Mouse (Mus musculus) E14TG2a.4 (cell line): ENCODE results near the gene Tmco2.

Experiments used
- H3K27me3 ChIP-seq: 2 replicates; pipeline ENCODE4 v1.6.1; 2014; ENCODE audit warnings: low read length, control low read depth; ENCODE audit not compliant: insufficient read depth
- H3K36me3 ChIP-seq: 2 replicates; pipeline ENCODE4 v1.6.1; 2014; ENCODE audit warnings: low read length, control low read depth; ENCODE audit not compliant: insufficient read depth
- H3K4me1 ChIP-seq: replicated peaks from 2 replicates; pipeline ENCODE4 v1.6.1; 2014; ENCODE audit warnings: low read depth, low read length, control low read depth
- H3K4me3 ChIP-seq: replicated peaks from 2 replicates; pipeline ENCODE4 v1.5.1; 2014; ENCODE audit warnings: mild to moderate bottlenecking, low read length
- H3K9me3 ChIP-seq: 2 replicates; pipeline ENCODE4 v1.6.1; 2014; ENCODE audit warnings: low read length, control low read depth
- CTCF ChIP-seq: conservative IDR thresholded peaks from 2 replicates; pipeline ENCODE4 v1.5.1; 2014; ENCODE audit warnings: low read length
- NANOG ChIP-seq: IDR thresholded peaks from 2 replicates; pipeline ENCODE4 v1.6.1; 2014; ENCODE audit warnings: borderline replicate concordance, low read length, mixed read lengths
- POU5F1 ChIP-seq: IDR thresholded peaks from 2 replicates; pipeline ENCODE4 v1.6.1; 2014; ENCODE audit warnings: low read length, borderline replicate concordance

Tmco2 gene

DNA sequence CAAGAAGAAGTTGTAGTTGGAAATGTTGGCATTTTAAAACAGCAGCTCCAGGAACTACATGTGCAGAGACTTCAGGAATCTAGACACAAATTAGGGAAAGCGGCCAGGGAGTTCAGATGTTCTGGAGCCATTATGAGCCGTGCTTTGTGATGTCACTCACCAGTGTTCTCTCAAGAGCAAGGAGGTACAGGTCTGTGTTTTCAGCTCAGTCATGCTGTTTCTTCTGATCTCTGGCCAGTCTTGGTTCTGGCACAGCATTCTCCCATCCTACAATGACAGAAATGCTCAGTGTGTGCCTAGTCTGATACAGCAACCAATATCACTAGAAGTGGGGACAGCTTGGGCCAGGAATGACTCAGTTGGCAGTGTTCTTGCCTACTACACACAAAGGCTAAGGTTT lies at the start of gene Tmco2:
Gene Tmco2 (minus strand): TSS at position 101 of the 400 bp plus-strand sequence.
- Histone ChIP-seq H3K27me3 (no peaks in the 10 kb centered on the region), H3K4me1 (0 out of 2 replicates have a peak, but pooled peaks cover 3% of the 10 kb centered on the region), H3K4me3 (no peak within 1 kb of the TSS), H3K9me3 (no peaks in the 10 kb centered on the region), H3K36me3 (no peaks in the 10 kb centered on the region)
- TF ChIP-seq NANOG (no peak), CTCF (no peak), POU5F1 (no peak)

- Histone ChIP-seq H3K4me3 (no peak overlapping the region), H3K4me1 (peaks cover 3% of the 10 kb centered on the region), H3K36me3 (no peaks in the 10 kb centered on the region), H3K27me3 (no peaks in the 10 kb centered on the region), H3K9me3 (peaks cover 12% of the 10 kb centered on the region; the same call in 1 of the 2 replicates)
- TF ChIP-seq POU5F1: no peak
- no peak for TF ChIP-seq CTCF
- TF ChIP-seq NANOG: no peak
These were observed 5.7 kb downstream of the Tmco2 start for GRCm38 (mm10) chr4:121103304-121103703.

GRCm38 (mm10) chr4:121097650-121098378 lies 11.2 kb downstream of the Tmco2 start, which contains the start of gene Zmpste24:
Gene Zmpste24 (minus strand): TSS chr4:121098241.
- Histone ChIP-seq H3K27me3 (no peaks in the 10 kb centered on the region), H3K4me3 (peak within 1 kb of the TSS; percentile 98), H3K9me3 (peaks cover 10% of the 10 kb centered on the region), H3K4me1 (peaks cover 13% of the 10 kb centered on the region), H3K36me3 (peaks cover 26% of the 10 kb centered on the region)
- TF ChIP-seq NANOG (no peak), CTCF (no peak), POU5F1 (no peak)

DNA sequence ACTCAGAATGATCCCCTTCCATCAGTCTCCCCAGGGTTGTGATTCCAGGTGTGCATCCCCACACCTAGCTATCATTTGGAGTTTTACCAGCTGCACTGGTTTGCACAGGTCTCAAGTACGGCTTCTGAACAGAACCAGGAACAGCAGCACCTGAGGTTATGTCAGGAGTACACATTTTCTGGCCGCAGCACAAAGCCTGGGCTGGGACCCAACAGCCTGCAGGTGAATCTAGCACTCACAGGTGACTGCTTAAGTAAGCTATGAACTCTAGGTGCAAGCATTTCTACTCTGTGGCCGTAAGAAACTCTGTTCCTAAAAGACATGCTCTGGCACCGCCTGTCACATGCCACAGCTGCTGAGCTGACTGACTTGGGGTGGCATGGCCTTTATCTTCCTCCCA lies 18.8 kb downstream of the Tmco2 start:
- H3K4me1 ChIP-seq: no peaks in the 10 kb centered on the region
- H3K4me3 ChIP-seq: no peak overlapping the region
- peaks cover 82% of the 10 kb centered on the region for H3K36me3 ChIP-seq
- no peak for TF ChIP-seq CTCF
- no peak for TF ChIP-seq NANOG
- no peak for TF ChIP-seq POU5F1
- no peaks in the 10 kb centered on the region for H3K27me3 ChIP-seq
- peaks cover 10% of the 10 kb centered on the region for H3K9me3 ChIP-seq

DNA sequence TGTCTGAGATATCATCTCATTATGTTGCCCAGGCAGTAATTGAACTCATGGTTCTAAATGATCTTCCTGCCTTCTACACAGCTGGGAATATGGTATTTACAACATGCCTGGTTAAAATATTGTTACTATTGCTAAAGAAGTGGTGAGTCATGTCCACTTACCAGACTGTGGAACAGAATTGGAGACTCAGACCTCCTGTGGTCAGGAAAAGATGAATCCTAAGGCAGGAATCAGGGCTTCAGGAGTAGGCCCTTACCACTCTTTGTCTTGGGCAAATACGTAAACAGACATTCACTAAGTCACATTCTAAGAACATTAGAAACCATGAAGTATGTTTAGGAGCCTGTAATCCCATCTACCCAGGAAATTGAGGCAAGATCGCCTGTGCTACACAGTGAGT lies 20.3 kb downstream of the Tmco2 start:
- Histone ChIP-seq H3K9me3 (peaks cover 10% of the 10 kb centered on the region), H3K4me3 (no peak overlapping the region), H3K4me1 (no peaks in the 10 kb centered on the region), H3K27me3 (no peaks in the 10 kb centered on the region), H3K36me3 (peaks cover 78% of the 10 kb centered on the region)
- TF ChIP-seq NANOG: no peak
- no peak for TF ChIP-seq CTCF
- TF ChIP-seq POU5F1: no peak

GRCm38 (mm10) chr4:121084506-121084905 lies 24.5 kb downstream of the Tmco2 start:
- H3K27me3 ChIP-seq: no peaks in the 10 kb centered on the region
- H3K4me1 ChIP-seq: no peaks in the 10 kb centered on the region
- H3K36me3 ChIP-seq: peaks cover 80% of the 10 kb centered on the region
- no peak overlapping the region for H3K4me3 ChIP-seq
- no peaks in the 10 kb centered on the region for H3K9me3 ChIP-seq
- no peak for TF ChIP-seq CTCF
- TF ChIP-seq POU5F1: no peak
- TF ChIP-seq NANOG: no peak

- no peak for TF ChIP-seq NANOG
- TF ChIP-seq POU5F1: no peak
- H3K36me3 ChIP-seq: peaks cover 88% of the 10 kb centered on the region
- no peaks in the 10 kb centered on the region for H3K9me3 ChIP-seq
- no peaks in the 10 kb centered on the region for H3K4me1 ChIP-seq
- H3K27me3 ChIP-seq: no peaks in the 10 kb centered on the region
- H3K4me3 ChIP-seq: no peak overlapping the region
These were observed 28.6 kb downstream of the Tmco2 start for GRCm38 (mm10) chr4:121080395-121080794.

DNA sequence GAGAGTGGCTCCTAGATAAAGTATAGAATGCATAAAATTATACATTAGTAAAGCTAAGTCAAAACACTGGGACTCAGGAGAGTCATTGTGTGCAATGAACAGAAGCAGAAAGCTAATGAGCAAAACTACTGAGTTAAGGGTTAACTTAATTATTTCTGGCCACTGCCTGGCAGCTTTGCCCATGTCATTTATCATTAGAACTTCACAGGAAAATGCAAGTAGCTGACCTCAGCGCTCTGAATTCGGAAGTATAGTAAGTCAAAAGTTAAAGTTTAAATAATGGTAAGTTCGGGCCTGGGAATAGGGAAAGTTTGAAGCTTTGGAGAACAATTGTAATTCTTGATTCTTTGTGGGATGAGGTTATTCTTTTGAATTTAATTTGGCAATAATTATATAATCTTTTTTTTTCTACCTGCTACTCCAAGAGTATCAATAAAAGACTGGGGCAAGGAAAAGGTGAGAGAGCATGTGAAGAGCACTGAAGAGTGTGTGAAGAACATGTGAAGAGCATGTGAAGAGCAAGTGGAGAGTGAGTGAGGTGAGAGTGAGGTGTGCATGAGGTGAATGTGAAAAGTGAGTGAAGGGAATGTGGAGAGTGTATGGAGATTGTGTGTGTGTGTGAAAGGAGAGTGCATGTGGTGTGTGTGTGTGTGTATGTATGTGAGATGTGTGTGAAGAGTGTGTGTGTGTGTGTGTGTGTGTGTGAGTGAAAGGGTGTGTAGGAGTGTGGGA lies 30.9 kb downstream of the Tmco2 start:
- H3K9me3 ChIP-seq: no peaks in the 10 kb centered on the region

More for the DNA sequence above, 30.9 kb downstream of the Tmco2 start:
- Histone ChIP-seq H3K4me1 (no peaks in the 10 kb centered on the region), H3K27me3 (no peaks in the 10 kb centered on the region), H3K36me3 (peaks cover 87% of the 10 kb centered on the region), H3K4me3 (no peak overlapping the region)
- no peak for TF ChIP-seq NANOG
- TF ChIP-seq POU5F1: no peak
- TF ChIP-seq CTCF: no peak
